10 mouse cellular contexts compared by ENCODE assay signal in the genomic region with DNA sequence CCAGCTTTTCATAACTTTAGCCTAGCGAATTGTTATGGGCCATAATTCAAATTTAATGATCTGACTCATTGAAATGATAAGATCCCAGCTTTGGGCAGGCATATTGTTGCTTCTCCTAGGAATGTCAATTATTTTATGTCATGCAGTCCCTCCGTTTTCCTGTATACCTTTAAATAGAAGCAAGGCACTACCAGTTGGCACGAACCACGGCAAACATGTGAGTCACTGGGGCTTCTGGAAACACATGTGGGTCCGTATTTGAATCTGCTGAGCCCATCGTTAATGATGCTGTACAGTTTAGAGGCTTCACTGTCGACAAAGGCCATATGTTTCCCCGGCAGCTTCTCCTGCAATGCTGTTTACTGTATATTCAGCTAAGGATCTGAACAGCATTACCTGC.
DNase-seq lines count a peak whose midpoint lies in the region; ATAC-seq lines count a peak whose summit lies in the region.
"Had no signal": no experiment of that assay in that cellular context is flagged by ENCODE, and none has a peak within 500 bp of the region (broad histone marks: within the 10 kb centered on the region; RNA-seq: fewer than 3 reads in every experiment).

No protein-coding gene starts in this region.

- H3K27me3 ChIP-seq in midbrain, embryonic 13.5 days = no peaks in the 10 kb centered on the region
- H3K27me3 ChIP-seq in midbrain, embryonic 11.5 days (ENCODE audit: control insufficient read depth, insufficient read depth, low read length) = no peaks in the 10 kb centered on the region
- H3K27me3 ChIP-seq: lung, embryonic 15.5 days had no signal

- no peak for ATAC-seq in midbrain, embryonic 13.5 days
- no peak for ATAC-seq in midbrain, embryonic 11.5 days (ENCODE audit: low FRiP score)

- no peaks in the 10 kb centered on the region for H3K36me3 ChIP-seq in midbrain, embryonic 13.5 days
- no peaks in the 10 kb centered on the region for H3K36me3 ChIP-seq in midbrain, embryonic 11.5 days (ENCODE audit: control insufficient read depth, insufficient read depth, low read length)
- H3K36me3 ChIP-seq: lung, embryonic 15.5 days had no signal

- WGBS in midbrain, embryonic 13.5 days = 73% methylated on average over 8 of the region's 8 CpGs
- WGBS in midbrain, embryonic 11.5 days = 92% methylated on average over 8 of the region's 8 CpGs

- H3K4me1 ChIP-seq in midbrain, embryonic 13.5 days (replicated peaks) = no peaks in the 10 kb centered on the region
- H3K4me1 ChIP-seq in midbrain, embryonic 11.5 days (ENCODE audit: control insufficient read depth, insufficient read depth, low read length) = no peaks in the 10 kb centered on the region
- H3K4me1 ChIP-seq: lung, embryonic 15.5 days had no signal

- H3K27ac ChIP-seq in midbrain, embryonic 13.5 days = peak overlapping the region; percentile 10; the same call in 1 of the 2 replicates
- no peak overlapping the region for H3K27ac ChIP-seq in midbrain, embryonic 11.5 days (ENCODE audit: low read depth, low read length)
- H3K27ac ChIP-seq: lung, embryonic 15.5 days had no signal

- H3K4me2 ChIP-seq in midbrain, embryonic 13.5 days (replicated peaks) = no peak overlapping the region
- H3K4me2 ChIP-seq in midbrain, embryonic 11.5 days = no peak overlapping the region
- H3K4me2 ChIP-seq: lung, embryonic 15.5 days had no signal

- no peak overlapping the region for H3K4me3 ChIP-seq in midbrain, embryonic 13.5 days (replicated peaks)
- H3K4me3 ChIP-seq in midbrain, embryonic 11.5 days (ENCODE audit: low read depth, low read length) = no peak overlapping the region
- H3K4me3 ChIP-seq: lung, embryonic 15.5 days had no signal

- no peak for DNase-seq in midbrain, embryonic 11.5 days (ENCODE audit: low spot score, missing footprints)
- DNase-seq in adrenal gland, postnatal 36 days = peak; percentile 13 to 48
- DNase-seq in layer of hippocampus, adult 9-10 months (ENCODE audit: low spot score) = peak; percentile 20
- DNase-seq in right cerebral cortex, postnatal 14 days = peak; percentile 14
- no peak for DNase-seq in retina, embryonic 14.5 days (ENCODE audit: low spot score)
- DNase-seq in lung, adult 18-20 months = no peak
- DNase-seq: embryo, embryonic 11 days; thymus, postnatal 4 days had no signal

- H3K9me3 ChIP-seq in midbrain, embryonic 13.5 days = no peaks in the 10 kb centered on the region
- no peaks in the 10 kb centered on the region for H3K9me3 ChIP-seq in midbrain, embryonic 11.5 days (ENCODE audit: control insufficient read depth, low read length)
- H3K9me3 ChIP-seq: lung, embryonic 15.5 days had no signal

- no peak overlapping the region for H3K9ac ChIP-seq in midbrain, embryonic 13.5 days (replicated peaks)
- H3K9ac ChIP-seq in midbrain, embryonic 11.5 days (ENCODE audit: low read length) = no peak overlapping the region
- H3K9ac ChIP-seq: lung, embryonic 15.5 days had no signal

Comparison
In these comparisons a context has a peak if more than half of its experiments do, and no peak if none do; other contexts are left out.
1. DNase-seq: peak in adrenal gland, postnatal 36 days (2 of 2), layer of hippocampus, adult 9-10 months (single experiment) and right cerebral cortex, postnatal 14 days (single experiment); none in midbrain, embryonic 11.5 days (single experiment), retina, embryonic 14.5 days (single experiment) and lung, adult 18-20 months (0 of 2).